Mouse (Mus musculus): Measurements from ENCODE around the gene Zfp445.

- TF ChIP-seq CTCF (IDR thresholded peaks at IDR 0.05; ENCODE audit: control insufficient read depth, insufficient read depth, low read length) (no peak), POLR2A (IDR thresholded peaks at IDR 0.05; ENCODE audit: borderline replicate concordance, control insufficient read depth, low read depth, low read length) (no peak)
Observed at GRCm38 (mm10) chr9:122845621-122846020, 20.2 kb downstream of the Zfp445 start.

Data from bone marrow, adult 2 months (tissue).